Mouse (Mus musculus) stomach, embryonic 16.5 days (tissue): ENCODE results near the gene Gm11733. TPM values are rescaled to one million over a fixed set of nuclear protein-coding genes. Genes with fewer than 3 reads are reported as not detected.

Experiments
- ATAC-seq: fragments of 200-750 bp; cut with Nextera tagmentation; 2 replicates; pipeline ENCODE4 v1.8.0; 2017; ENCODE audit warnings: moderate number of reproducible peaks, moderate TSS enrichment; ENCODE audit not compliant: insufficient read depth, low FRiP score
- H3K27ac ChIP-seq: fragments of 300-500 bp; sonication (generic); 2 replicates; pipeline ENCODE4 v1.5.1; 2014; ENCODE audit warnings: low read length
- H3K27me3 ChIP-seq: fragments of 300-500 bp; sonication (generic); 2 replicates; pipeline ENCODE4 v1.6.1; 2014; ENCODE audit warnings: low read length, control low read depth, mixed read lengths; ENCODE audit not compliant: control insufficient read depth, insufficient read depth
- H3K36me3 ChIP-seq: fragments of 300-500 bp; sonication (generic); 2 replicates; pipeline ENCODE4 v1.6.1; 2014; ENCODE audit warnings: low read length; ENCODE audit not compliant: control insufficient read depth, insufficient read depth
- H3K4me1 ChIP-seq: fragments of 300-500 bp; sonication (generic); 2 replicates; pipeline ENCODE4 v1.6.1; 2014; ENCODE audit warnings: low read length, control low read depth, mixed read lengths; ENCODE audit not compliant: control insufficient read depth, insufficient read depth
- H3K4me2 ChIP-seq: fragments of 300-500 bp; sonication (generic); 2 replicates; pipeline ENCODE4 v1.6.1; 2014; ENCODE audit warnings: low read depth, low read length, mixed read lengths
- H3K4me3 ChIP-seq: fragments of 300-500 bp; sonication (generic); replicated peaks from 2 replicates; pipeline ENCODE4 v1.5.1; 2014; ENCODE audit warnings: mild to moderate bottlenecking, low read length
- H3K9ac ChIP-seq: fragments of 300-500 bp; sonication (generic); 2 replicates; pipeline ENCODE4 v1.6.1; 2014; ENCODE audit warnings: low read length
- H3K9me3 ChIP-seq: fragments of 300-500 bp; sonication (generic); replicated peaks from 2 replicates; pipeline ENCODE4 v1.6.1; 2016; ENCODE audit warnings: low read length, control low read depth; ENCODE audit not compliant: control insufficient read depth
- WGBS: fragments of 180-500 bp; shearing (Covaris S2); extraction: QIAGEN DNeasy Blood & Tissue Kit; methylation state at CpG from one replicate; pipeline ENCODE4 v1.1.7; 2014; 5-methylcytosine and 5-hydroxymethylcytosine counted together
- polyA plus RNA-seq: library from polyadenylated mRNA; unstranded; fragments of >200 nt; fragmentation: Nextera tagmentation; extraction: Ambion mirVana; gene quantifications from 2 replicates; pipeline ENCODE4 v1.2.1, GENCODE M21; 2015

The Gm11733 gene
- polyA plus RNA-seq, 1 experiment from 2014 or later, result not detected

DNA sequence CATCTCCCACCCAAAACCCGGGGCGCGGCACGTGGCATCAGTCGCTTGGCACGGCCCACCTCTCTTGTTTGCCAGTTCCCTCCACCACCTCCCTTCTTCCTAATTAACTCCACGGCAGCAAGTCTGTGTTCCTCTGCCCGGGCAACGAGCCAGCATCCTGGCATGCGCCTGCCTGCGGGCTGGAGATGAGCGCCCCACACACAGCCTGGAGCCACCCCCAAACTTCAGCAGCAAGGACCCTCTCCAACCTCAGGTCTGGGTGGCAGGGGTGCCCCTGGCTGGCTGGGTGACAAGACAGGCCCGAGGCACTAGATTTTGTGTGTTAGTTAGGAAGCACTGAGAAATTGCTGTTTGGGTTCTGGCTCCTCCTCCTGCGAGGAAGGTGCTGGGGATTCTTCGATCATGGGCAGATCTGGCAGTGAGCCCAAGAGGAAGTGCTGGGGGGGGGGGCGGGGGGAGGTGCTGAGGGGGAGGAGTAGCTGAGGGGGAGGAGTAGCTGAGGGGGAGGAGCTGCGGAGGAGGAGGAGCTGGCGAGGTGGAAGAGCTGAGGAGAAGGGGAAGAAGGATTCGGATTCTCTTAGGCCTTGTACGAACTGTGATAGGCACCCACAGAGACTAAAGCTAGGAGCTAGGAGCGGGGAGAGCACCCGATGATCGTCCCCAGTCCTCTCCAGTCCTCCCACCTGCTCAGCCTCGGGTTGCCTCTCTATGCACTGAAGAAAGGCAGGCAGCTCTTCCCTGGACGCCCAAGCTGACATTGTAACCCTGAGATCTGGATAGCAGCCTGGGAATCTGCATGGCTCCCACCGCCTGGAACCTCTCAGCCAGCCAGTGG is 1.3 kb upstream of the Gm11733 start:
- Histone ChIP-seq H3K27me3 (no peaks in the 10 kb centered on the region), H3K9me3 (no peaks in the 10 kb centered on the region), H3K27ac (peak overlapping the region; percentile 68), H3K9ac (peak overlapping the region; percentile 69), H3K4me1 (peaks cover 25% of the 10 kb centered on the region), H3K36me3 (no peaks in the 10 kb centered on the region), H3K4me3 (peak overlapping the region; percentile 31), H3K4me2 (peak overlapping the region; percentile 63)
- peak; percentile 66; the same call in 1 of the 2 replicates for ATAC-seq
- 3% methylated on average over 25 of the region's 26 CpGs for WGBS

DNA sequence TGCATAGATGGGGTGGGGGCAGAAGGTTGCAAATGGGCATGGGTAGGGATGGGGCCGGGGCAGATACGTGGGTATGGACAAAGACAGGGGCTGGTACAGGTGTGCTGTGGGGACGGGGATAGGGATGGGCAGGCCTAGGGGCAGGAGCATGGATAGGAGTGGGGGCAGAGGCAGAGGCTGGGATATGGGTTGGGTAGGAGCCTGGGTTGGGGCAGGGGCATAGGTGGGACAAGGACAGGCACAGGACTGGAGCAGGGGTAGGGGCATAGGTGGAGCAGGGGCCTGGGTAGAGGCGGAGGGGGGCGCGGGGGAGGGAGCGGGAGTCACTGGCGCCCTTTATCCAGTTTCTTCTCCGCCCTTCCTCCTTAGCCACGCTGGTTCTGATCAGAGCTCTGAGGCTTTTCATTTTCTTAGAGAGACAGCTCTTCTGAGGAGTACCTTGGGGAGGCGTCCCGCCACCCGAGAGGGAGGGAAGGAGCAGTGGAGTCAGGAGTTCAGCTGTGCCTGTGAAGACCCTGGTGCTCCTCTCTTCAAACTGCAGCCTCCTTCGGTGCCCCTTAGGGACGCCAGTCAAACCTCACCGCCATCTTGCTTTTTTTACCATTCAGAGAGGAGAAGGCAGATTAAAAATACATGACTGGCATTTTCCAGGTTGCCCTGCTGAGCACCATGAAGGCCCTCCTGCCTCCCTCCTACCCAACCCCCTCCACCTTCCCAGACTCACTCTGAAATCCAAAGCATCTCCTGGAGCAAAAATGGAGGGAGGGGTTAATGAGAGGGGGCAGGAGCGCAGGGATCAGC is 7.4 kb downstream of the Gm11733 start:
- Histone ChIP-seq H3K27ac (no peak overlapping the region), H3K4me3 (no peak overlapping the region), H3K27me3 (0 out of 2 replicates have a peak, but pooled peaks cover 5% of the 10 kb centered on the region), H3K9ac (no peak overlapping the region), H3K36me3 (no peaks in the 10 kb centered on the region), H3K4me2 (no peak overlapping the region), H3K9me3 (peaks cover 6% of the 10 kb centered on the region; the same call in 1 of the 2 replicates), H3K4me1 (no peaks in the 10 kb centered on the region)
- WGBS, result 72% methylated on average over 17 of the region's 17 CpGs
- no peak for ATAC-seq

DNA sequence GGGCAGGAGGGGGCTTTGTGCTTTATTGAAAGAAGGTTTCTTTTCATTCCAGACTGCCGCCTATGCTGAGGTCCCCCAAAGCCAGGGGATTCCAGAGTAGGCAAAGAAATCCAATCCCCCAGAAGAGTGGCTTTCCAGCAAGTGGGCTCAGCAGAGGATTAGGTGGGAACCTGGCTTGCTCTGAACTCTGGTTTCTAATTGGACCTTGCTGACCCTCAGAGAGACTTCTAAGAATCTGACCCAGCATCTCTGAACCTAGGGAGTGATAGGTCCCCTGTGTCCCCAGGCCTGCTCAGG is 8.0 kb downstream of the Gm11733 start:
- Histone ChIP-seq H3K4me1 (no peaks in the 10 kb centered on the region), H3K9me3 (peaks cover 6% of the 10 kb centered on the region; the same call in 1 of the 2 replicates), H3K27ac (no peak overlapping the region), H3K4me3 (no peak overlapping the region), H3K27me3 (0 out of 2 replicates have a peak, but pooled peaks cover 5% of the 10 kb centered on the region), H3K4me2 (no peak overlapping the region), H3K9ac (no peak overlapping the region), H3K36me3 (no peaks in the 10 kb centered on the region)
- ATAC-seq, result no peak
- WGBS, result 42% methylated on average over 1 of the region's 1 CpGs

DNA sequence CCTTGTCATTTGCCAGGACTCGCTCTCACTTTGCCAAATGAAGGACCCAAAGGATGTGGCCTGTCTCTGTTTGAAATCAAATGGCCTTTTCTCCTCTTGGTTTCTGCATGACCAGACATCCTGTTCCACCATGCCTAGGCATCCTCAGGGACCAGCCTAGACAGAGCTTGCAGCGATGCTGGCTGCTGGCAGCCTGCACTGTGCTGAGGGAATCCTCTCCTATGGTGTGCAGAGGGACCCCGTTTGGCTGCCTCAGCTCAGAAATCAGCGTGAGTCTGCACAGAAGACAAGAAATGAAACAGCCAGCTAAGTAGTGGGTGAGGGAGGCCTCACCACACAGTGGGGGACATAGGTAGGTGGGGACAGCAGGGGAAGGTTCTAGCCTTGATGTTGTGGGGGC is 12.6 kb downstream of the Gm11733 start:
- Histone ChIP-seq H3K36me3 (no peaks in the 10 kb centered on the region), H3K4me2 (no peak overlapping the region), H3K9me3 (no peaks in the 10 kb centered on the region), H3K4me1 (peaks cover 9% of the 10 kb centered on the region), H3K9ac (0 out of 2 replicates have a peak overlapping the region, but pooled peaks have one; percentile 28), H3K27ac (peak overlapping the region; percentile 33; the same call in 1 of the 2 replicates), H3K4me3 (no peak overlapping the region), H3K27me3 (0 out of 2 replicates have a peak, but pooled peaks cover 5% of the 10 kb centered on the region)
- WGBS, result 37% methylated on average over 4 of the region's 4 CpGs
- ATAC-seq, result no peak

DNA sequence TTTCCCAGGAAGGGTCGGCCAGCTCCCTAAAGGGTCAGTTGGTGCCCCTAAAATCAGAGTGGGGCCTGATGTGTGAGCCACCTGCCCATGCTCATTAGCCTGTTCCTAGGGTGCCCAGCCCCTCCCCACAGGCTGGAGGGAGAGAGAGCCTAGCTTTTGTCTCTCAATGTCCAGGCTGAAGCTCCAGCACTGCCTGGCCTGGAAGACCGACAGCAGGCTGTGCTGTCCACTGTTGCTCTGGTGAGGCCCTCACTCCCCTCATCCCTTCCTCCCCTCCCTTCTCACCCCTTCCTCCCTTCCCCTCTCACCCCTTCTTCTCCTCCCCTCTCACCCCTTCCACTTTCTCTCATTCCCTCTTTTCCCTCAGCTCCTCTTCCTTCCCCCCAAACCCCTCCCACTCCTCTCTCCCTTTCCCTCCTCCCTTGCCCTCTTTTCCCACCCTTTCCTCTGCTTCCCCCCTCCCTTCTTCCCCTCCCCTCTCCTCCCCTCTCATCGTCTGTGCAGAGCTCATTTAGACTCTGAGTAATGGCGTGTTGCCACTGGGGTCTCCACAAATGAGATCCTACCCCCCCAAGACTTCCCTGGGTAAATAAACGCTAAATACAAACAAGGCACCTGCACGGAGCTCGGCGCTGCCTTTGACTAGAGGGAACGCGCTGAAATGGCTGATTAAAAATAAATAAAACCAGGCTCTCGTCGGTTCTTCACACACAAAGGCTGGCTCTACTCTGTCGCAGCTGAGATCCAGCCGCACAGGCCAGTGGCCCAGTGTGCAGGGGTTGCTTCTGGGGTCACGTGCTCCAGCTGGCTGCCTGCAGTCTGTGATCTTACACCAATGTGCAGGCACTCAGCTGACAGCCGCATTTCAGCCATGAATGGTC is 13.3 kb downstream of the Gm11733 start:
- Histone ChIP-seq H3K4me1 (peaks cover 9% of the 10 kb centered on the region), H3K27ac (peak overlapping the region; percentile 70), H3K36me3 (no peaks in the 10 kb centered on the region), H3K27me3 (0 out of 2 replicates have a peak, but pooled peaks cover 5% of the 10 kb centered on the region), H3K9ac (0 out of 2 replicates have a peak overlapping the region, but pooled peaks have one; percentile 31), H3K9me3 (no peaks in the 10 kb centered on the region), H3K4me3 (peak overlapping the region; percentile 19; the same call in 1 of the 2 replicates), H3K4me2 (peak overlapping the region; percentile 48)
- peak; percentile 88 for ATAC-seq
- 12% methylated on average over 16 of the region's 16 CpGs for WGBS

DNA sequence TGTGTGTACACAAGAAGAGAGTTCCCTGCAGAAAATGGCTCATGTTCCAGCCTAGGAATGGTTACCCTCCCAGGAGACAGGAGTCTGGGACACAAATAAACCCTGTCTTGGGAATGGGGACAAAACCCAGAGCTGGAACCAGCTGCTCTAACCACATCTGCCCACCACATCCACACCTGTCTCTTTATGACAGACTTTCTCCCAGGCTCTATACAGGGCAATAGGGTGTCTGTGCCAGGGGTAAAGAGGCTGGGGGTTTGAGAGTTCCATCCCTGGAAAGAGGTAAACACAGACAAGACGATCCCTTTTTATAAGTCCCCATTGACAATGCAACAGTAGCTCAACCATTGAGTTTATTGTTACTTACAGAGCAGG is 14.0 kb downstream of the Gm11733 start:
- Histone ChIP-seq H3K4me1 (peaks cover 9% of the 10 kb centered on the region), H3K36me3 (no peaks in the 10 kb centered on the region), H3K9ac (0 out of 2 replicates have a peak overlapping the region, but pooled peaks have one; percentile 31), H3K27me3 (0 out of 2 replicates have a peak, but pooled peaks cover 5% of the 10 kb centered on the region), H3K9me3 (no peaks in the 10 kb centered on the region), H3K4me3 (peak overlapping the region; percentile 19; the same call in 1 of the 2 replicates), H3K27ac (peak overlapping the region; percentile 70), H3K4me2 (peak overlapping the region; percentile 48; the same call in 1 of the 2 replicates)
- ATAC-seq, result 0 out of 2 replicates have a peak, but pooled peaks have one; percentile 51
- 32% methylated on average over 1 of the region's 1 CpGs for WGBS

DNA sequence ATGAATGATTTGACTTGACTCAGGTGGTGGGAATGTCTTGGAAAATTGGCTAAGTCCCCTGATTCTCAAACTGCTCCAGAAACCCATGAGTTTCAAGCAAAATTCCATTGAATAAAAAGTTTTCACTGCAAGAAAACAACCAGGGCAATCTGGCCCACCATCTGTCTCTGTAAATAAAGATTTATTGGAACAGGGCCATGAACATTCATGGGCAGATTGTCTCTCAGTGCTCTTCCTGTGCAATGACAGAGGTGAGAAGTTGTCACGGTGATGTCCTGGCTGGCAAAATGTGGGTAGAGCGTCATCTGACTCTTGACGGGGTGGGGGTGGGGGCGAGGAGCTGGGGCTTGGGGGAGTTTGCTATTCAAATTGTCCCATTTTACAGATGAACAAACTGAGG is 24.8 kb downstream of the Gm11733 start:
- no peak overlapping the region for H3K27ac ChIP-seq
- no peak for ATAC-seq
- no peaks in the 10 kb centered on the region for H3K36me3 ChIP-seq
- H3K9me3 ChIP-seq, result no peaks in the 10 kb centered on the region
- H3K4me1 ChIP-seq, result no peaks in the 10 kb centered on the region
- 96% methylated on average over 4 of the region's 4 CpGs for WGBS
- H3K9ac ChIP-seq, result no peak overlapping the region
- no peak overlapping the region for H3K4me2 ChIP-seq
- H3K4me3 ChIP-seq, result no peak overlapping the region
- no peaks in the 10 kb centered on the region for H3K27me3 ChIP-seq

DNA sequence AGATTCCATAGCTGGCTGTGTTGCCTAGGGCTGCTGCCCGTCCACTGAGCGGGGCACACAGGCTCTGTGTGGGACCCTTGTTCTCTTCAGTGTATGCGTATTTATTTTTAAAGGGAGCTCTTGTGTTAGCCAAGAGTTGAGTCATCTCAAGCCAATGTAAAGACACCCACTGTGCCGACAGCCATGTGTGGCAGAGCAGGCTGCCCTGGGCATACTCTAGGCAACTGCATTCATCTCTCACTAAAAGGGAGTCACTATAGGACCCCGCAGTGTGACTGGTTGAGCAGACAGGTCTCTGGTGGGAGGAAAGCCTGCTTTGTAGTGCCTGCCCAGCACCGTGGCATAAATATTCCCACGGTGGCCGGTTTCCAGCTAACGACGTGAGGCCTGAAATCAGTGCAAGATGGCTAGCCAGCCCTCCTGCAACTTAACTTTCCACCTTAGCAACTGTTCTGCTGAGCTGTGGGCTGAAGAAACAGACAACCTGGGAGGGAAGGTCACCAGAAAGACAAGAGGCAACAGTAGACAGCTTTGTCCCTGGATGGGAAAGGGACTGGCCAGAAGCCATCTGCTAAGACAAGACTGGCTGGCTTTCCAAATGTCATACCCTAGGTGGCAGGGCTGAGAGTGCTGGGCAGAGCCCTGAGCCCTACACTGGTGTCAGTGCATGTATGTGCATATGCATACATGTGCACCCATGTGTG is 31.7 kb downstream of the Gm11733 start:
- Histone ChIP-seq H3K9me3 (0 out of 2 replicates have a peak, but pooled peaks cover 3% of the 10 kb centered on the region), H3K4me1 (no peaks in the 10 kb centered on the region), H3K9ac (no peak overlapping the region), H3K27me3 (no peaks in the 10 kb centered on the region), H3K36me3 (no peaks in the 10 kb centered on the region), H3K27ac (no peak overlapping the region), H3K4me2 (no peak overlapping the region), H3K4me3 (no peak overlapping the region)
- WGBS, result 76% methylated on average over 10 of the region's 10 CpGs
- no peak for ATAC-seq
